Mouse (Mus musculus) gastrocnemius, adult 18-20 months (tissue): ENCODE data around the gene Klhl26. TPM values are rescaled to one million over a fixed set of nuclear protein-coding genes. Genes with fewer than 3 reads are reported as not detected.

ENCODE experiments used
- DNase-seq: peaks from one replicate; pipeline ENCODE4 v3.0.0; 2021; ENCODE audit warnings: low spot score
- total RNA-seq, 2 experiments: library from RNA; stranded (reverse); gene quantifications; 2 replicates each; pipeline ENCODE4 v1.2.3; 2021

The Klhl26 gene
- total RNA-seq, 2 experiments from 2014 or later, result 7.7 to 8.3 TPM

GRCm38 (mm10) chr8:70502540-70502939, 25.8 kb upstream of the Klhl26 start:
- no peak for DNase-seq

GRCm38 (mm10) chr8:70501820-70502529, 25.2 kb upstream of the Klhl26 start:
- DNase-seq, result peak; percentile 65

- no peak for DNase-seq
Measured at GRCm38 (mm10) chr8:70500386-70501301, 23.9 kb upstream of the Klhl26 start.

DNA sequence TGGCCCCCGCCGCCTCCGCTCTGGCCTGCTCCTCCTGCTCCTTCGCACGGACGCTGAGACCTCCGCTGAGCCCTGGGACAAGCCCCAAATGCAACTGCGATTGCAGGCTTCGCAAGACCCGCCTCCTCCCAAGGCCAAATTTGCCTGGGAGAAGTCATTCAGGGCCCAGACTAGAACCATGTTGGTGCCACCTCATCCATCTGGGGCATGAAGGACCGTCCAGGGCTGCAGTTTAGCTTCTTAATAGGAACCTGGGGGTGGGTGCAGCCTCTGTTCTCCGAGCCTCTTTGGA, 18.9 kb upstream of the Klhl26 start:
- no peak for DNase-seq

DNA sequence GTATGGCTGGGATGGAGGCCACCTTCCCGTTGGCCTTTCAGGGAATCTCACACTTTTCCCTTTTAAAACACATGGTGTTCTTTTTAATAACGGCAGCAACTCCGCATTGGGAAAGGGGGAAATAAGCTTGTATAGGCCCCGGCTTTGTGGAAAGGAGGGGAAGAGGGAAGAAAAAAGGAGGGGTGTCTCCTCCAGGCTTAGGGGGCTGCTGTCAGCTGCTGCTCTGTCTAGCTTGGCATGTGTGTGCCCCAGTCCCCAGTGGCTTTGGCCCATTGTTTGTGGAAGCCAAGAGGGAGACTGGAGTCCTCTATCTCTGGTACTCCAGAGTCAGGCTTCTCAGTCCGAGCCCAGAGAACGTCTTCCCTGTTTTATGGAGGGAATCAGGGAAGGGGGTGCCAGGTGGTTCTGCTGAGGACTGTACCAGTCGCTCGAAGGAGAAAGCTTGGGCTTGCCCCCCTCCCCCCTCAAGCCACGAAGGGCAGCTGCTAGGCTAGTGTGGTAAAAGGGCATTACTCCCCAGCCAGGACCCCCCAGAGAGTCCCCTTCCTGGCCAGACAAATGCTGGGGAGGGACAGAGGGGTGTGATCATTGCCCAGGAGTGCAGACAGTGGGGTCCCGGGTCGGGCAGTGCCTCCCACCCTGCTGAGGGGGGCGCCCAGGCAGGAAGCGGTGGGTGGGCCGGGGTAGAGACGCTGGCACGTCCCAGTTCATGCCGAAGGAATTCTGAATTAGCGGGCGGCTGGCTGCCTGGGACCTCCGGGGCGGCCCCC, 18.4 kb upstream of the Klhl26 start:
- DNase-seq, result no peak

- DNase-seq, result no peak
Measured at GRCm38 (mm10) chr8:70494416-70494945, 17.7 kb upstream of the Klhl26 start.

GRCm38 (mm10) chr8:70493692-70494415, 17.1 kb upstream of the Klhl26 start:
- DNase-seq, result no peak

GRCm38 (mm10) chr8:70492664-70493640, 16.2 kb upstream of the Klhl26 start, which contains the start of gene Crlf1:
Gene Crlf1, plus strand, starts transcription at chr8:70493158.
- DNase-seq, result no peak

DNA sequence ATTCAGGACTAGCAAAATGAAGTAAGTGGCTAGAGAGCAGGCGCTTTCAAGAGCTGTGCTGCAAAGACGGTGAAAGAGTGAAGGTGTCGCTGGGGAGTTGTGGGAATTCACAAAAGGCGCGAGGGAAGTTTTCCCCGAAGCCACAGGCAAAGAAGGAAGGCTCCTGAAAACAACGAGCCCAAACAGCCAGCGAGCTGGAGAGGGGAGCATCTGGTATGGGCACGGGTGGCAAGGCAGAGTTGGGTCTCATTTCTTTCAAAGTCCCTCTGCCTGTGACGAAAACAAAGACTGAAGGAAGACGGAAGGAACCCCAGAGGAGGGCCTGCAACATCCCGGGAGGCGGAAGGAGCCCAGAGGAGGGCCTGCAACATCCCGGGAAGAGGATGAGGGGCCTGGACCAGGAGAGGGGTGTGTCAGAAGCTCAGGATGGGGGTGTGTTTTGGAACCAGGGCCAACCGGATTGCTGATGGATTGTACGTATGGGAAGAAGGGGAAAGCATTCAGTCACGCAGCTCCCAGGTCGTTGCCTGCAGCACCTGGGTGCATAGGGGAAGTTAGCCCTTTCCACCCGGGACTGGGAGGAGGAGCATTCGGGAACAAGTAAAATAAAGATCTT, 14.2 kb upstream of the Klhl26 start:
- no peak for DNase-seq

- DNase-seq, result no peak
Measured at GRCm38 (mm10) chr8:70490061-70490879, 13.5 kb upstream of the Klhl26 start.

DNA sequence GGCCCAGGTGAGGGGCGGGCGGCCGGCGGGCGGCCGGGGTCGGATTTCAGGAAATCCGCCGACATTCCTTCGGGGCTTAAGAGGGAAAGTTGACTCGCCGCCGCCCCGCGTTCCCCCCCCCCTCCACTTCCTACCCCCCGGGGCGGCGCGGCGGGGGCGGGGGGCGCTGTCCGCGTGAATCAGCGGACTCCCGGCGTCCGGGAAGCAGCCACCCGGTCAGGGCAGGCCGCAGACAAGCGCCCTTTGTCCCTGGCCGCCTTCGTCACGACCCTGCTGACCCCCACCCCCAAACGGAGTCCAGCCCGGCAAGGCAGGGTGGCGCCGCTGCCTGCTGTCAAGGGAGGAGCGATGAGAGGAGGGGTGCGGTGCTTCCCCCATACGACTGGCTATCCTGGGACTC, 12.8 kb upstream of the Klhl26 start:
- DNase-seq, result no peak

- no peak for DNase-seq
Measured at GRCm38 (mm10) chr8:70488931-70489470, 12.2 kb upstream of the Klhl26 start.

GRCm38 (mm10) chr8:70487993-70488796, 11.4 kb upstream of the Klhl26 start:
- no peak for DNase-seq

- no peak for DNase-seq
Measured at GRCm38 (mm10) chr8:70486941-70487520, 10.3 kb upstream of the Klhl26 start, which contains the start of gene Tmem59l. Gene Tmem59l, minus strand, starts transcription at chr8:70487358.

DNA sequence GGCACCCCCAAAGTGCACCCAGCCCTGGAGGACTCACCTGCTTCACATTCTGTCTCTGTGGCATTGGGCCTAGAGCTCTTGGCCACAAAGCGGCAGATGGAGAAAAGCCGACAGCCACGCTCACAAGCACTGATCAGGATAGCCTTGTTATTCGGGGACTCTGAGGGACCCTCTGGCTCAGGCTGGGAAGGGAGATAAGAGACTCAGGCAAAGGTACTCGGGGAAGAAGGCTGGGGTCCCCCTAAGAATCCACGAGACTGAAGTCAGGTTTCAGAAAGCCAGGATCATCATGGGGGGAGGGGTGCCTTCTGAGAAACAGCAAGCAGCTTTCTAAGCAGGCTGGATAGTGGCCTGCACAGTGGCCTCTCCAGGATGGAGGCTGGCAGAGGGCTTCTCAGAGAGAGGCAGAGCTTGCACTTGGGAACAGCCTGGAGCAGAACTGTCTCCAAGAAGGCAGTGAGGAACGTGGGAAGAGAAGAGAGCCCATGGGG, 9.5 kb upstream of the Klhl26 start:
- DNase-seq, result no peak

GRCm38 (mm10) chr8:70482943-70483342, 6.2 kb upstream of the Klhl26 start:
- no peak for DNase-seq

DNA sequence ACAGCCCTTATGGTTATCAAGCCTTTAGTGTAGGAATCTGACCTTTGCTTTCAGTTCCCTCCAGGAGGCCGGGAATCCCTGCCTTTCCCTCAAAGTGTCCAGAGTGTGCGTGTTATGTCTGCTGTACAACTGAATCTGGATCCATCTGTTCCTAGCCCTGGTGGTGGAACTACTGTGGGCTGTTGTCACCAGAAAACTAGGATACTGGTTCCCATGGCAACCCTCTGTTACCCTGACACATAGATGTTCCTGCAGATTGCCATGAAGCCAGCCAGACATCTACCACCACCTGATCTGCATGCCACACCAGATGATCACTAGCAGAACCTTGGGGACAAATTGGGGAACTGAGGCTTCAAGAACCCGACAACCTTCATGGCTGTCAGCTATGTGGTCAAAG, 5.1 kb upstream of the Klhl26 start:
- DNase-seq, result no peak
